Mouse (Mus musculus) midbrain, embryonic 15.5 days (tissue): ENCODE data around the gene Agbl4. TPM values are rescaled to one million over a fixed set of nuclear protein-coding genes. Genes with fewer than 3 reads are reported as not detected.

Experiments used
- ATAC-seq: fragments of 200-750 bp; cut with Nextera tagmentation; replicated peaks from 2 replicates; pipeline ENCODE4 v1.8.0; 2017; ENCODE audit warnings: moderate TSS enrichment
- H3K27ac ChIP-seq: fragments of 300-500 bp; sonication (generic); 2 replicates; pipeline ENCODE4 v1.5.1; 2015; ENCODE audit warnings: mild to moderate bottlenecking, inconsistent platforms
- H3K27me3 ChIP-seq: fragments of 300-500 bp; sonication (generic); replicated peaks from 2 replicates; pipeline ENCODE4 v1.6.1; 2015; ENCODE audit warnings: inconsistent platforms
- H3K36me3 ChIP-seq: fragments of 300-500 bp; sonication (generic); replicated peaks from 2 replicates; pipeline ENCODE4 v1.6.1; 2015; ENCODE audit warnings: inconsistent platforms
- H3K4me1 ChIP-seq: fragments of 300-500 bp; sonication (generic); 2 replicates; pipeline ENCODE4 v1.6.1; 2015; ENCODE audit warnings: inconsistent platforms
- H3K4me2 ChIP-seq: fragments of 300-500 bp; sonication (generic); 2 replicates; pipeline ENCODE4 v1.6.1; 2015; ENCODE audit warnings: inconsistent platforms, mild to moderate bottlenecking, moderate library complexity
- H3K4me3 ChIP-seq: fragments of 300-500 bp; sonication (generic); 2 replicates; pipeline ENCODE4 v1.5.1; 2015; ENCODE audit warnings: mild to moderate bottlenecking, inconsistent platforms
- H3K9ac ChIP-seq: fragments of 300-500 bp; sonication (generic); 2 replicates; pipeline ENCODE4 v1.6.1; 2015; ENCODE audit warnings: mild to moderate bottlenecking, inconsistent platforms
- H3K9me3 ChIP-seq: fragments of 300-500 bp; sonication (generic); 2 replicates; pipeline ENCODE4 v1.6.1; 2016; ENCODE audit warnings: inconsistent platforms
- WGBS: fragments of 180-500 bp; shearing (Covaris S2); methylation state at CpG from one replicate; pipeline ENCODE4 v1.1.7; 2015; ENCODE audit warnings: mixed read lengths; 5-methylcytosine and 5-hydroxymethylcytosine counted together
- polyA plus RNA-seq: library from polyadenylated mRNA; unstranded; fragments of >200 nt; fragmentation: Nextera tagmentation; extraction: Ambion mirVana; gene quantifications from 2 replicates; pipeline ENCODE4 v1.2.1, GENCODE M21; 2015

Gene Agbl4
- polyA plus RNA-seq, 1 experiment from 2014 or later: 2.7 TPM

DNA sequence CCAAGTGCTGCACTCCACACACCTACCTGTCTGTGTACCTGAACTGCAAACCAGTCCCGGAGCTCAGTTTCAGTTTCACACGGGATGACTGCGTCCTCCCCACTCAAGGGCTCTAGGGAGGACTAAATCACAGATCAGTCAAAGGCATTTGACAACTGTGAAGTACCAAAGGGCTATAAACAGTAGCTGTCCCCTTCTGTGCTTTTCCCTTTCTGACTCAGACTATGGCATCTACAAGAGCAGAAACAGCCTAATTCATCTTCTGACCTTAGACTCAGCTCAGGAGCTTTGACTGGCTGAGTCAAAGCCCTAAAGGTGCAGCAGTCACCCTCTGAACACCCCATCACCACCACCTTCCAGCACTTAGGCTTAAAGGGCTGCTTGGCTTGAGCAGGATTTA is 1074.3 kb downstream of the Agbl4 start:
- no peaks in the 10 kb centered on the region for H3K9me3 ChIP-seq
- no peaks in the 10 kb centered on the region for H3K27me3 ChIP-seq
- no peak for ATAC-seq
- H3K4me1 ChIP-seq: peaks cover 13% of the 10 kb centered on the region
- H3K4me2 ChIP-seq: no peak overlapping the region
- no peak overlapping the region for H3K9ac ChIP-seq
- H3K4me3 ChIP-seq: no peak overlapping the region
- 88% methylated on average over 3 of the region's 3 CpGs for WGBS
- H3K36me3 ChIP-seq: no peaks in the 10 kb centered on the region
- no peak overlapping the region for H3K27ac ChIP-seq

DNA sequence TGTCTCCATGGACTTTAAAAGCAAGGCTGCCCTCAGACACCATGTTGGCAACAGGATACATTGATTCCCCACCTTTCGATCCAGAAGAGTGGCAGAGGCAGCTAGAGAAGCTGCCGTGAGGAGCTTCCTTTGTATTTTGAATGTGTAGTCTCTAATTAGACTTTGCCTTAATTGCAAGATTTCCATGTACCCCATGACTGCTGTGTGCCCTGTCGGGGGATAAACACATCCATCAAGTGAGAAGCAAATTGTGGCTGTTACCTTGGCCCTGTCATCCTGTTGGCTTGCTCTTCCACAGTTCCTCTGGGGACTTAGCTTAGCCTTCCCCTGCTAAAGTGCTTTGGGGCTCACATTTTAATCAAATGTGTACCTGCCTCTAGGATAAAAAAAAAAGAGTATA is 1075.0 kb downstream of the Agbl4 start:
- 56% methylated on average over 3 of the region's 3 CpGs for whole genome bisulfite sequencing
- ATAC-seq: no peak
- no peak overlapping the region for H3K4me3 ChIP-seq

DNA sequence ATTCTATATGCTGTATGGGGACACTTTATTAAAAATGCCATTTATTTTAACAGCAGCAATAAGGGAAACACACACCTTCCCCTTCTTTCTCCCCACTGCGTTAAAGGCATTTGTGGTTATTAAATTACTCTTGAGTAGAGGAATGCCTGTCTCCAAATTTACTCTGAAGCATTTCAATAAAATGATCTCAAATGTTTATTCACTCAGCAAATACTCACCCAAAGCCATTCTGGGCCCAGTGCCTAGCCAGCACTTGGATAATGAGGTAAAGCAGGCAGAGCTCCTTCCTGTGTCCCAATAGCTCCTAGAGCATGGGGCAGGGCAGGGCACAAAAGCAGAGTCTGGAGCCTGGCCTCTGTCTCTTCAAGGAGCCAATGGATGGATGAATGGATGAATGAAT is 1075.6 kb downstream of the Agbl4 start:
- Histone ChIP-seq H3K4me2 (no peak overlapping the region), H3K9me3 (no peaks in the 10 kb centered on the region), H3K27ac (0 out of 2 replicates have a peak overlapping the region, but pooled peaks have one; percentile 20), H3K4me1 (peaks cover 11% of the 10 kb centered on the region), H3K9ac (no peak overlapping the region), H3K36me3 (no peaks in the 10 kb centered on the region), H3K4me3 (no peak overlapping the region), H3K27me3 (no peaks in the 10 kb centered on the region)
- ATAC-seq: no peak
- 66% methylated on average over 1 of the region's 1 CpGs for WGBS

More for the DNA sequence above, 1075.0 kb downstream of the Agbl4 start:
- peaks cover 9% of the 10 kb centered on the region for H3K4me1 ChIP-seq
- 0 out of 2 replicates have a peak overlapping the region, but pooled peaks have one; percentile 16 for H3K27ac ChIP-seq
- H3K4me2 ChIP-seq: no peak overlapping the region
- no peaks in the 10 kb centered on the region for H3K9me3 ChIP-seq
- no peak overlapping the region for H3K9ac ChIP-seq
- no peaks in the 10 kb centered on the region for H3K36me3 ChIP-seq
- H3K27me3 ChIP-seq: no peaks in the 10 kb centered on the region

DNA sequence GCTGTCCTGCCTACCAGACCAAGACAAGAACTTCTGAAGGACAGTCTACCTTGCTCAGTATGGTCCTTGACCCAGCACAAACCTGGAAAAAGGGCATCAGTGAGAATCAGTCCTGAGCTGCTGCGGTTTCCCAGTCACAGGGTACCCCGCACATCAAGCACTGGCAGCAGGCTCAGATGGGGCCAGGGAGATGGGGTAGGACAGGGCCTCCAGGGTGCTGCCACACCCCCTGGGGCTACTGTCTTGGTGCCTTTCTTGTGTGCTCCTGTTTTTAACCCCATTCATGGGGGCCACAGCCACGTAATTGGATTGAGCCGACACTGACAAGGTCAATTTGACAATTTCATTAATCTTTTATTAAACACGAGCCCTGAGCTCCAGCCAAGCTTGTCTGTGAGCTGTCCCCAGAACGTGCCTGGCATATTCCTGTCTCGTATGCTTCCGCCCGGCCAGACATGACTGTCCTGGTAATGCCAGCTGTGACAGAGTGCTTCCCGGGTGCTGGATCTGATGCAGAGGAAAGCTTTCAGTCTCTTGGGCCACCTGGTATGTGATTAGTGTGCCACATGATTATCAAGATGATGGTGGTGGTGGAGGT is 1078.0 kb downstream of the Agbl4 start:
- ATAC-seq: peak; percentile 69

DNA sequence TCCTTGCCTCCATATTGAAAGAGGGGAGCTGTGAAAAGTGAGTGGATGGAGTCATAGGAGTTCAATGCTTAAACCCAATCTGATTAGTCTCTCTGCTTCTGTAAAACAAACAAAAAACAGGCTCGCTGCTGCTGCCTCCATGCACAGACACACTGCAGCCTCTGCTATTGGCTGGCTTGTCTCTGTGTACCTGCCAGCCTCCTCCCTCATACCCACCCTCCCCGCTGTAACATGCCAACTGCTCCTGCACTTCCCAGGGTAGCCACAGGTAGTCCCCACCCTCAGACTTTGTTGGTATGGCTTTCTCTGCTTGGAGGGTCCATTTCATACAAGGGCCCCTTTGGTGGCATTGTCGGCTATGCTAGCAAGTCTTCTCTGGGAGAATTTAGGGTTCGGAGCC is 1080.0 kb downstream of the Agbl4 start:
- no peak overlapping the region for H3K4me3 ChIP-seq
- 30% methylated on average over 4 of the region's 4 CpGs for WGBS
- H3K27ac ChIP-seq: no peak overlapping the region
- peaks cover 16% of the 10 kb centered on the region for H3K4me1 ChIP-seq
- H3K4me2 ChIP-seq: no peak overlapping the region
- no peak overlapping the region for H3K9ac ChIP-seq
- H3K9me3 ChIP-seq: no peaks in the 10 kb centered on the region
- no peak for ATAC-seq
- 0 out of 2 replicates have a peak, but pooled peaks cover 4% of the 10 kb centered on the region for H3K27me3 ChIP-seq
- no peaks in the 10 kb centered on the region for H3K36me3 ChIP-seq

More for the DNA sequence above, 1078.0 kb downstream of the Agbl4 start:
- Histone ChIP-seq H3K9ac (no peak overlapping the region), H3K27me3 (no peaks in the 10 kb centered on the region), H3K4me2 (no peak overlapping the region), H3K4me1 (peaks cover 16% of the 10 kb centered on the region), H3K4me3 (no peak overlapping the region), H3K9me3 (no peaks in the 10 kb centered on the region), H3K36me3 (no peaks in the 10 kb centered on the region), H3K27ac (0 out of 2 replicates have a peak overlapping the region, but pooled peaks have one; percentile 15)
- WGBS: 33% methylated on average over 10 of the region's 10 CpGs

GRCm38 (mm10) chr4:111483499-111483898 is 1086.0 kb downstream of the Agbl4 start:
- Histone ChIP-seq H3K27ac (no peak overlapping the region), H3K9me3 (no peaks in the 10 kb centered on the region), H3K4me2 (no peak overlapping the region), H3K4me1 (0 out of 2 replicates have a peak, but pooled peaks cover under 1% of the 10 kb centered on the region), H3K27me3 (0 out of 2 replicates have a peak, but pooled peaks cover 4% of the 10 kb centered on the region), H3K36me3 (no peaks in the 10 kb centered on the region), H3K4me3 (no peak overlapping the region), H3K9ac (no peak overlapping the region)
- 94% methylated on average over 5 of the region's 5 CpGs for WGBS
- no peak for ATAC-seq

DNA sequence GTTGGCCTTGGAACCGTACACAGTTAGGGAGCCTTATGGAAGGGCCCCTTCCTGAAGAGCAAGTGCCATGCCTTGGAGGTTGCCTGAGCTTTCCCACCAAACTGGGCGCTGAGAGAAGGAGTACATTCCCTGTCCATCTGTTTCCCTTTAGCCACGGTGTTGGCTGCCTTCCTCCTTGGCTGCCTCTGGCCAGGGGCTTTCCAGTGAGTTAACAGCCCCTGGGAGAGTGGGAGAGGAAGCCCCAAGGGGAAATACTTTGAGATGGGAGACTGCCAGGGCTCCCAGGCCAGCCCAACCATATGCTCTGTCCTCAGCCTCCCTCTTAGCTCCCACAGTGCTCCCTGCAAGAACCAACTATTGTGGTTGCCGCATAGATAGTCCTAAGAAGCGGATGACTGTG is 1087.7 kb downstream of the Agbl4 start:
- WGBS: 83% methylated on average over 5 of the region's 5 CpGs
- H3K27me3 ChIP-seq: 0 out of 2 replicates have a peak, but pooled peaks cover 4% of the 10 kb centered on the region
- H3K27ac ChIP-seq: no peak overlapping the region
- H3K9ac ChIP-seq: no peak overlapping the region
- no peaks in the 10 kb centered on the region for H3K36me3 ChIP-seq
- H3K4me2 ChIP-seq: no peak overlapping the region
- H3K9me3 ChIP-seq: no peaks in the 10 kb centered on the region
- H3K4me3 ChIP-seq: no peak overlapping the region
- no peaks in the 10 kb centered on the region for H3K4me1 ChIP-seq
- ATAC-seq: no peak

DNA sequence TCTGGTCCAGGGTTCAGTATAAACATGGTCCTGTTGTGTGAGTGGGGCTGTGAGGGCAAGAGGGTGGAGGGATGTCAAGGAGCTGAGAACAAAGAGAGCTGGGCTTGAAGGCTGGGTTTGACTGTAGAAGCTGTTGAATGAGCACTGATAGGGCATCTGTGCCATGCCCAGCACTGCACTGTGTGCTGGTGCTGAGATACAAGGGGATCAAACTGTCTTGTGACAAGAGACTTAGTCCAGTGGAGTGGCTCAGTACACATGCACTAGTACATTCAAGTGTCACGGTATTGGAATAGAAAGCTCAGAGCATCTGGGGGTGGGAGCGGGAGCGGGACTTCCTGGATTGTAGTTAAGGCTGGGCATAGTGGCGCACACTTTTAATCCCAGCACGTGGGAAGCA is 1088.7 kb downstream of the Agbl4 start:
- H3K4me3 ChIP-seq: no peak overlapping the region
- peak; percentile 31; the same call in 1 of the 2 replicates for ATAC-seq
- H3K9ac ChIP-seq: no peak overlapping the region
- 66% methylated on average over 5 of the region's 5 CpGs for WGBS
- H3K27me3 ChIP-seq: 0 out of 2 replicates have a peak, but pooled peaks cover 4% of the 10 kb centered on the region
- no peaks in the 10 kb centered on the region for H3K4me1 ChIP-seq
- no peaks in the 10 kb centered on the region for H3K36me3 ChIP-seq
- no peaks in the 10 kb centered on the region for H3K9me3 ChIP-seq
- H3K27ac ChIP-seq: no peak overlapping the region
- no peak overlapping the region for H3K4me2 ChIP-seq

- WGBS: 83% methylated on average over 4 of the region's 4 CpGs
- Histone ChIP-seq H3K27me3 (no peaks in the 10 kb centered on the region), H3K36me3 (no peaks in the 10 kb centered on the region), H3K9ac (no peak overlapping the region), H3K27ac (no peak overlapping the region), H3K4me3 (no peak overlapping the region), H3K4me1 (no peaks in the 10 kb centered on the region), H3K4me2 (no peak overlapping the region), H3K9me3 (no peaks in the 10 kb centered on the region)
- ATAC-seq: no peak
Measured at GRCm38 (mm10) chr4:111487233-111487843, 1089.9 kb downstream of the Agbl4 start.

DNA sequence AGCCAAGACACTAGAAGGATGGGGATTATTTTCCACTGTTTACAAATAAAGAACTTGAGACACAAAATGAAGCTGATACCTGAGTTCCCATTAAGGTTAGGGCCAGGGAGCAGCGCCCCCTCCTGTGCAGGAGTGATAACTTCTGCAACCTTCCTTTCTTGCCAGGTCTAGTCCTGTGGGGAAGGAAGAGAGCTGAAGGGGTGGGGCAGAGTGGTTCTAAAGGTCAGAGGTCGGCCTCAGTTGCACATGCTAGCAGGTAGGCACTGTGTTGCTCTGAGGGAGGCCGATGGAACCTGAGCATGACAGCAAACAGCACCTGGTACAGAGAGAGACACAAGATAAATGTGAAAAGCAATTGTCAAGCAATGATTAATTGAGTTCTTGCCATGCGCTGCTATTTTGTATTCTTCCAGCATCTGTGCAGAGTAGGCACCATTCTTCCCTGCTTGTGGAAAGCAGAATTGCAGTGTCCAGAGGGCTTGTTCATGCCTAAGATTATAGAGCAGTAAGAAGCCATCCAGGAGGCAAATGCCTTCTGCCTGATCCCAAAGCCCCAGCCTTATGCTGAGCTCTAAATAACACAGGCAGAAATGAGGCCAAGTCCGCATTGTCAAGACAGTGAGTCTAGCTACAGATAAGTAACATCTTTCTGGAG is 1096.4 kb downstream of the Agbl4 start:
- H3K4me2 ChIP-seq: no peak overlapping the region
- 0 out of 2 replicates have a peak, but pooled peaks have one; percentile 41 for ATAC-seq

DNA sequence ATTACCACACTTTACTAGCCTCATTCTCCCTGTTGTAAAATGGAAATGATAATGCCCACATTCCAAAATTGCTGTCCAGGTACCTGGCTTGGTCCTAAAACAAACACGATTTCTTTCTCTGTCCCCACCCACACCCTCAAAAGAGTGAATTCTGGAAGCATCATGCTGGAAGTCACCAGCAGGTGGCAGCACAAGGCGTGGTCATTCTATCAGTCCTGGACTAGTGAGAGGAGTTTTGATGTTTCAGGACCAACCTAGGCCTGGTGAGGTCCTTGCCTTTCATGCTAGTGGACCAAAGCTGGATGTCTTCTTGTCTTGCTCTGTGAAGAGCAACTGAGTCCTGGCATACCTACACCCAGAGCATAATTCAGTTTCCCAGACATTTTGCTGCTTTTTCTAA is 1098.5 kb downstream of the Agbl4 start:
- no peak overlapping the region for H3K4me3 ChIP-seq
- no peak overlapping the region for H3K27ac ChIP-seq
- 0 out of 2 replicates have a peak, but pooled peaks have one; percentile 19 for ATAC-seq
- no peak overlapping the region for H3K4me2 ChIP-seq
- no peaks in the 10 kb centered on the region for H3K27me3 ChIP-seq
- H3K9ac ChIP-seq: no peak overlapping the region
- H3K9me3 ChIP-seq: no peaks in the 10 kb centered on the region
- H3K4me1 ChIP-seq: 0 out of 2 replicates have a peak, but pooled peaks cover 4% of the 10 kb centered on the region
- H3K36me3 ChIP-seq: no peaks in the 10 kb centered on the region
- WGBS: 10% methylated on average over 2 of the region's 2 CpGs

More for the DNA sequence above, 1096.4 kb downstream of the Agbl4 start:
- Histone ChIP-seq H3K4me1 (0 out of 2 replicates have a peak, but pooled peaks cover 4% of the 10 kb centered on the region), H3K27me3 (no peaks in the 10 kb centered on the region), H3K4me3 (no peak overlapping the region), H3K9me3 (no peaks in the 10 kb centered on the region), H3K9ac (no peak overlapping the region), H3K36me3 (no peaks in the 10 kb centered on the region), H3K27ac (no peak overlapping the region)
- 62% methylated on average over 5 of the region's 5 CpGs for WGBS

DNA sequence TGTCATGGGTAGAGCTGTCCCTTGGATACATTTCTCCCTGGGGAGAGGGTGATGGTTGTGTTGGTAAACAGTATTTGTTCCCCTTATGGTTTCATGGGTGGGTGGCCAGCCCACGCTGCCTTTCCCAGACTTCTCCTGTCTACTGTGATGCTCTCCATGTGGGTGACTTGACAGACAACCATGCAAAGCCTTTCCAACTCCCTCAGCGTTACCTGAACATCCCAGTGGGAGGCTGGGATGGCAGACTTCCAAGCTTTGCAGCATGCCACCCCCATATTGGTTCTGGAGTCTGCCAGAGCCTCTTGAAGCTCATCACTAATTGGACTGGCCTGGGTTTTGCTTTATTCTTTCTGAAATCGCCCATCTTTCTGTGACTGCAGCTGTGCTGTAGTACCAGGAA is 1101.3 kb downstream of the Agbl4 start:
- H3K4me2 ChIP-seq: no peak overlapping the region
- no peaks in the 10 kb centered on the region for H3K9me3 ChIP-seq
- no peak overlapping the region for H3K27ac ChIP-seq
- 0 out of 2 replicates have a peak, but pooled peaks cover 4% of the 10 kb centered on the region for H3K4me1 ChIP-seq
- H3K27me3 ChIP-seq: no peaks in the 10 kb centered on the region
- no peak for ATAC-seq
- no peak overlapping the region for H3K4me3 ChIP-seq
- no peaks in the 10 kb centered on the region for H3K36me3 ChIP-seq
- 63% methylated on average over 3 of the region's 3 CpGs for WGBS
- H3K9ac ChIP-seq: no peak overlapping the region
